Mouse (Mus musculus): ENCODE measurements around the gene Cct8.
"Not testable (repeated sequence)": the region's sequence is repeated elsewhere in the genome, so short reads cannot be mapped to it uniquely, and the experiment has no call there.

The Cct8 gene

DNA sequence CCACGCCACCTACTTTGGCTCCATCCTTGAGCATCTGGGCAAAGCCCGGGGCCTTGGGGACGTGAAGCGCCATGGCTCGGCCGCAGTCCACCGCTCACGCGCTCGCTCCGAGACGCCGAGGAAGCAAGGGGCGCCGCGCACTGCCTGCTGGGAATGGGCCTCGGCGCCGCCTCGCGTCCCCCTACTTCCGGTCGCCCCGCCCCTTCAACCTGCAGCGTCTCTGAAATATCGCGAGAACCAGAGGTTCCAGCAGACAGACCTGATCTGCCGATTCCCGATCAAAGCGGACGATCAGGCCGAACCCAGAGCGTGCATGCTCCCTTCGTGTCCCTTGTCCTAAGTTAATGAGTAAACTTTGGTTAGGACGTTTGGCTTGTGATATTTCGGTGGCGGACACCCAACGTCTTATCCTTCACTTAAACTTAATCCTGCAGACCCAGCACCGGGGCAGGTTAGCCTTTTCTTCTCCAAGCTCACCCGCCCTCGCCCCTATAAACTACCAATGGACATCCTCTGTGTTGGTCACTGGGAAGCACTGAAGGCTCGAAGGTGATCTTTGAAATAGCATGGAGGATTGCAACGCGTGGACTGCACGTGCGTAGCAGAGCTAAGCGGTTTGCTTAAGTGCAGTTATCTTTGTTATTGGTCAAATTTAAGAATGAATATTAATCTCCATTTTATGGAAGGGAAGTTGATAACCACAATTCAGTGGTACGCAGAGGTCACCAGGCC is at the start of gene Cct8:
Gene Cct8 (minus strand): TSS at position 158 of the 732 bp plus-strand sequence.
- DNase-seq (ENCODE audit: low spot score in 2 of 2): peak; percentile 90 to 98

DNA sequence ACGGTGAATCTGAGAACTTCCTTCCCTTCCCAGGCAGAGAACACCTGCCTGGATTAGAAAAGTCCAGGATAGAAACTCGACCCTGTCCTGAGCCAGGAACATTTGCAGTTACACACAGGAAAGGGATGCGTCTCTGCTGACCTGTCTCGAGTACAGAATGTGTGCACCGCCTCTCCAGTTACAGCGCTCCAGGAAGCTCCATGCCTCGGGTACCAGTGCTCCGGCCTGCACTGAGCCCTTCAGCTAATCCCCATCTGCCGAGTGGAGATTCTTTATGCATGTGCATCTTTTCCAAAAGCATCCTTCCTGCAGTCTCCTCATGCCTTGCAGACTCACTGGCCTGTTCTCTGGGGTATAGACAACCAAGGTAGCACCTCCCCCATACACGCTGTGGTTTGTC is 33.1 kb upstream of the Cct8 start:
- no peak for DNase-seq (ENCODE audit: low spot score in 2 of 2)

DNA sequence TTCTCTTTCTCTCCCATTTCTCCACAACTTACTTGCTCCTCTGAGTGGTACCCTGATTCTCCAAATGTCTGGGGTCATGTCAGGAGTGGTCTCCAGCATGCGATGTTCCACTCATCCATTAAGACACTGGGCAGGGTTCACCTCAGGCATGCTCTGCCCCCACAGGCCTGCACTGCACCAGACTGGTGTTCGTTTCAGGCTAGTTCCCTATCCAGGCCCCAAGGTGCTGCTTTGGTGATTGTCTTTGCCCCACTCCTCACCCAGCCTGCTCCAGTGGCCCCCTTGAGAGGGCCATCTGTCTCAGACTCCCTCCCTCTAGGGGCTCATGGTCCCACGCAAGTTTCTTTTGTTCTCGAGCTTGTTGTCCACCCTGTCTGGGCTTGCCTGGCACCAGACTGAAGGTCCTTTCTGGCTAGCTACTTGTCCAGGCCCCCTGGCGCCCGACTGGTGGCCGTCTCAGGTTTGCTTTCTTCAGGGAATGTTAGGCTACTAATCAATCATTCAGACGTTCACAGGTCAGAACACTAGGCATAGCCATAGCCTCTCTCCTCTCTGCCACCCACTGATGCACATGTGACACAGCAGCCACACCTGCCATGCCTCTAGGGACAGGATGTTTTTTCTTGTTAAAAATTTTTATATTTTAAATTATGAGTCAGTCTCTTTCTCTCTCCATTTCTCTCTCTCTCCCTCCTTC is 32.0 kb upstream of the Cct8 start:
- no peak for DNase-seq (ENCODE audit: low spot score in 2 of 2)

DNA sequence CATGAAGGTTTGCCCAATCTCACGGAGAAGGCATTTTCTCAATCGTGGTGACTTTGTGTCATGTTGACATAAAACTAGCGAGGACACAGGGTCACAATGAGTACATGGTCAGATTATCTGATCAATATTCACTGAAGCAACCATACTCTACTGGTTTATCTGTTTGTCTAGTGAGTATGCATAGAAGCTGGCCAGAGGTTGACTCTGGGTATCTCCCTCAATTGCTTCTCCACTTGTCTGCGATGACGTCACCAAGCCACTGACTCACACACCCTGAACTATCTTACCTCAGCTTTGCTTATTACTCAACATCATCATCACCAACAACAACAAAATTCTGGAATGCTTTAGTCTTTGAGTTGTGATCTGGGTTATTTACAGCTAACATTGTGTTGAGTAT is 28.6 kb upstream of the Cct8 start:
- DNase-seq (ENCODE audit: low spot score in 2 of 2): no peak

DNA sequence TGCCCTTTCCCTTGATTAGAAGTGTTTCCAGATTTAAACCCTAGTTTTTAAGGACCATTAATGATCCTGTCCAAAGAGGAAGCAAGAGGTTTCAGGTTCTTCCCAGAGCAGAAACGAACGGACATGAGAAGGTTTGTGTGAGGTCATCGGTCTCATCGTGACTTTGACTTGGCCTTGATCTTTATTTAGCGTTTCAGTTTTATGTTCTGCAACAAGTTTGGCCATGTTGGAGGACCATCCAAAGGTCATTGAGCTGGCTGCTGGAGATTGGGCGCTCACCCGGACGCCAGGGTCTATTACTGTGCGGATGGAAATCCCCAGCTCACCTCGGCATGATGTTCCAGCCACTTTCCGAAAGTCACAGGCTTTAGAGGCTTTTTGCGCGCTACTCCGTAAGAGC is 16.7 kb upstream of the Cct8 start:
- no peak for DNase-seq (ENCODE audit: low spot score in 2 of 2)

DNA sequence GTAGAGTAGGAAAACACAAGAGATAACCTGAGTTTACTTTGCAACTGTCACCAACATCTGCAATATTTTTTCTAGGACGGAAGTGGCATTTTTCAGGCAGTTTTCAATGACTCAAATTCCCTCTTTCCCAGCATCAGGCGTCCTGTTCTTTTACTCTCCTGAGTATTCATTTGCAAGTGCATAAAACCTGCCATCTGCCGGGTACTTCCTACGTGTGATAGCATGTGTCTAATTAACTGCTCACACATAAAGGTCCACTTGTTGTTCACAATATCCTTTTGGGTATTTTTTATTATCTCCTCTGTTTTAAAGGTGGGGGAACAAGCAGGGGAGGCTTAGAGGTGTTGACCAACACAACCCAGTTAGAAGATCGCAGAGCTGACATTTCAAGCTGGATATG is 16.0 kb upstream of the Cct8 start:
- no peak for DNase-seq (ENCODE audit: low spot score in 2 of 2)

DNA sequence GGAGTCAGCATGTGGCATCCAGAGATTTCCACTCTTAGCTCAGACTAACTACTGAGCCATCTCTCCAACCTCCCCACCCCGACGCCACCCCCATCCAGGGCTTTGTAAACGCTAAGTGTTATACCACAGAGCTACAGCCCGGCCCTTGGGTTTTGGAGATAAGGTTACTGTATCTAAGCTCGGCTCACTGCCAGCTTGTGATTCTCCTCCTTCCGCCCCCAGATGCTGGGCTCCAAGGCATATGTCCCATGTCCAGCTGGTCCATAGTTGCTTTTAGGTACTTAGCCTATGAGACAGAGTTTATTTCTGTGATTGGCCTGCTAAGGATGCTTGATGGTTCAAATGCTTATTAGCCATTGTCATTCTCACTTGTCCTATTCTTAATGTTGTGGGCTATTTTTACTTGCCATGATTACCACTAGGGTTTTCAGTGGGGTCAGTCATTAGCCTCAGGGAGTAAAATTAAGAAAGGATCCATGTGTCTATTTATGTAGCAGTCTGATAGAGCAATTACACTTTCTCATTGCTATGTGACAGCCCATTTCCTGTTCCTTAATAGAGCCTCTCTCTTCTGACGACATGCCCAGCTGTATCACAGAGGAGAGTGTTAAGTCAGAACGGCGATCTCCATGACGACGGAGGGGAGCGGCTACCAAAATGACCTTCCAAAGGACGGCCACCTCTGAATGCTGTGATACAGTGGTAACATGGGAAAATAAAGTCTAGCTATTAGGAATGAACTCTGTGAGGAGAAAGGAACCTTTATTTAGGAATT is 5.8 kb upstream of the Cct8 start:
- peak in 1 of 2 experiments; percentile 20 for DNase-seq (ENCODE audit: low spot score in 2 of 2)

DNA sequence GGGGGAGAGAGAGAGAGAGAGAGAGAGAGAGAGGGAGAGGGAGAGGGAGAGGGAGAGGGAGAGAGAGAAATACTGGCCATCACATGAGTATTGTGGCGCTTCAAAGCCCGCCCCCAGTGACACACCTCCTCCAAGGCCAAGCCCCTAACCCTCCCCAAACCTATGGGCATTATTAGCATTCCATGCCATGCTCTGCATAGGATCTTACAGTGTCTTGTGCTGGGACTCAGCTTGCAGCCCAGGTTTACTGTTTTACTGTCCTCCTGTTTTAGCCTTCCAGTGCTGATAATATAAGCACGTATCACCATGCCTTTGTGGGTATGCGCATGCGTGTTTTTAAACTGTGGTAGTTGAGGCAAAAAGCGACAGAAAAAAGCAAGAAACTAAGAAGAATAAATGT is 3.9 kb upstream of the Cct8 start:
- DNase-seq (ENCODE audit: low spot score in 2 of 2): no peak

DNA sequence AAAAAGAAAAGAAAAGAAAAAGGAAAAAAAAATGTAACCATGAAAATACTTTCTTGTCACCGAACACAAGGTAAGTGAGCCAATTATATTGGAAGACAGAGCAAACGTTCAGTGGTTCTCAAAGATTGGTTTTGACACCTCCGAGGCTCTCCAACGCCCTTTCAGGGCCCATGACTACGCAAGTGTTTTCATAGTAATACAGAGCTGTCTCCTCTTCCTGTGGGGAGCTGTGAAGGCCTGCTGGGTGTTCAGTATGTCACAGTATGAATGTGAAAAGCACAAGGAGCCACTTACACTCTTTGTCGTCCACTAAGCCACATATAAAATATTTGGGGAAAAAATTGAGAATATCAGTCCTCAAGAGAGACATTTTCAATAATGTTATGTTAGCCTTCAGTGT is 1.5 kb upstream of the Cct8 start:
- no peak for DNase-seq (ENCODE audit: low spot score in 2 of 2)

DNA sequence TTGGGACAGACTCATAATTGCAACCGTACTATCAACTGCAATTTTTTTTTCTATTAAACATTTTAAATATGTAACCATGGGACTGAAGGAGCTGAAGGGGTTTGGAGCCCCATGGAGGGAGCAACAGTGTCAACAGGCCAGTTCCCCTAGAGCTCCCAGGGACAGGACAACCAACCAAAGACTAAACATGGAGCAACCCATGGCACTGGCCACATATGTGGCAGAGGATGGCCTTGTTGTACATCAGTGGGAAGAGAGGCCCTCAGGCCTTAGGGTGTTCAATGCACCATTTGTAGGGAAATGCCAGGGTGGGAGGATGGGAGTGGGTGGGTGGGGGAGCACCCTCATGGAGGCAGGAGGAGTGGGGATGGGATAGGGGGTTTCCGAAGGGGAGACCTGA is 1.1 kb upstream of the Cct8 start:
- no peak for DNase-seq (ENCODE audit: low spot score in 2 of 2)

DNA sequence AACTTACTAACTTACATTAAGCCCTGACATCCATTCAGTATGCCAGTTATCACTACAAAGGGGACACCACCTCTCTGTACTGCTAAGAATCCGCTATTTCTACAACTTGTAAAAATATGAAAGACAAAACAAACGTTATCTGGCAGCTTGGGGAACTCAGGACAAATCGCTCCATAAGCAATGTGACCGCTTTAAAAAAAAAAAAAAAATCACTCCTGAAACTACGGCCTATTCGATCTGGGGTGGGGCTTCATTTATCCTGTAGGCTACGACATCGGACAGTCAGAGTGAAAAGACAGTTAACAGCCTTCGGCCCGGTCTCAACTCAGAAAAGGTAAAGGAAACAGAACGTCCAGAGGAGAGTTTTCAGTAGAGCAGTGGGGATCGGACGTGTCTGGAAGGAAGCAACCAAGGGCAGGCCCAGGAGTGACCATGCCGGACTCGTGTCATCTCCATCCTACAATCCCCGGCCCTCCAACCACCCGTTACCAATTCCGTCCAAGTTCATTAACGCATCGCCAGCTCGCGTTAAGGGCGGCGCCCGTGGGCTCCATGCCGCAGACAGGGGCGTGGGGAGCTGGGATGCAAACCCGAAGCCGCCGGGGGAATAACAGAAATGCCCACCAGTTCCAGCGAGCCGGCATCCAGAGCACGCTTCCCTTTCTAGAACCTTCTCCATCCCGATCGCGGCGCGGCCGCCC is 568 bp downstream of the Cct8 start:
- no peak for DNase-seq (ENCODE audit: low spot score in 2 of 2)

DNA sequence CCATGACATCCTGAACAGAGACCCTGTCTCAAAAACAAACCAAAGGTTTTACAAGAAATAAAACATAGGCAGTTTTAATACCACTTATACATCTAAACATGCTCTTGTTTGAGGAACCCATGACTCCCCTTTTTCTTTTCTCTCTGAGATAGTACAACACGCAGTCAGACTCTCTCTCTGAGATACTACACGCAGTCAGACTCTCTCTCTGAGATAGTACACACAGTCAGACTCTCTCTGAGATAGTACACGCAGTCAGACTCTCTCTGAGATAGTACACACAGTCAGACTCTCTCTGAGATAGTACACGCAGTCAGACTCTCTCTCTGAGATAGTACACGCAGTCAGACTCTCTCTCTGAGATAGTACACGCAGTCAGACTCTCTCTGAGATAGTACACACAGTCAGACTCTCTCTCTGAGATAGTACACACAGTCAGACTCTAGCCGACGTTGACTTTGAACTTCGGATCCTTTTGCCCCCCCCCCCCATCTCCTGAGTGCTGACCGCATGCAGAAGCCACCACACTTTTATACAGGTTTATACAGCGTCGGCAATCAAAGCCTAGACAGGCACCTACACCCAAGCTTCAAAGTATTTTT is 3.4 kb downstream of the Cct8 start:
- DNase-seq (ENCODE audit: low spot score in 2 of 2): not testable (repeated sequence)

DNA sequence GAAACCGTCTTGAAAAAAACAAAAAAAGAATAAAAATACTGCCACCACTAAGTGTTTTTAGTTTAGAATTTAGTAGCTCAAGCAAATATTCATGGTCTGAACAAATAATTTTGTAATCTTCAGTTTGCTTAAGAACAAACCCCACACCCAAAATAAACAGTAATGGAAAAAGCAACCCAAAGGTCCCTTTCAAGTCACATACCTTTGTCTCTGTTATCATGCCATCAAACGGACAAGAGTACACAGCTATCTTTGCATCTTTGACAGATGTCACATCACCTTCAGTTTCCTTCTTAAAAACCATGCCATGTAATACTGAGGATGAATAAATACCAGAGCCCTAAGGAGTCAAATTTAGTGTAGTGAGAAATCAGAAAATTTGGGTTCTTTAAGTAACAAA is 7.1 kb downstream of the Cct8 start:
- no peak for DNase-seq (ENCODE audit: low spot score in 2 of 2)

DNA sequence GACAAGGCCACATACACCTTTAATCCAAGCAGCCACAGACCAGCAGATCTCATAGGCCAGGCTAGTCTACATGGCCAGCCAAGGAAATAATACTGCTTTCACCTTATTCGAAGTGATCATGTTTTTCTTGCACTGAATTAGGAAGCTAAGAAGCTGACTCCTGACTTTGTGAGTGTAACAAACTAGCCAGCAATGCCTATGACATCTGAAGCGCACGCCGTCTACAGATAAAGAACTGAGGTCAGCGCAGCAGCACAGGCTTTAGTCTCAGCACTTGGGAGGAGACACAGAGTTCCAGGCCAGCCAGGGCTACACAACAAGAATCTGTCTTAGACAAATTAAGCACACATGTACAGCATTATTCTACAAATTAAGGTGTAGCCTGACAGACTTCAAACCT is 8.9 kb downstream of the Cct8 start:
- no peak for DNase-seq (ENCODE audit: low spot score in 2 of 2)

DNA sequence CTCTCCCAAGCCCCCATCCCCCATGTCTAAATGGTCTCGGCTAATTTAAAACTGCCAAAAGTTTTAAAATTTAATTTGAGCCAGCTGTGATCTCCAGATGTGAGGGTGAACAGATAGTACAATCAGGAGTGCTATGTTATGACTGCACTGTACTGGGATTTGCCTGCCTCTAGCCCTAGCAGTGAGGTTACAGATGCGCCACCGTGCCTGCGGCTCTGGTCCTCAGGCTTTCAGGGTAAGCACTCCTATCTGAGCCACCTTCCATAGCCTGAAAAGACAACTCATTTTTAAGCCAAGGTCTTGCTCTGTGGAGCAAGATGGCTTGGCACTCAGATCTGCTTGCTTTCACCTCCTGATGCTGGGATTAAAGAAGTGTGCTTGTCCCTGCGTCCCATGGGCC is 11.3 kb downstream of the Cct8 start:
- DNase-seq (ENCODE audit: low spot score in 2 of 2): no peak

DNA sequence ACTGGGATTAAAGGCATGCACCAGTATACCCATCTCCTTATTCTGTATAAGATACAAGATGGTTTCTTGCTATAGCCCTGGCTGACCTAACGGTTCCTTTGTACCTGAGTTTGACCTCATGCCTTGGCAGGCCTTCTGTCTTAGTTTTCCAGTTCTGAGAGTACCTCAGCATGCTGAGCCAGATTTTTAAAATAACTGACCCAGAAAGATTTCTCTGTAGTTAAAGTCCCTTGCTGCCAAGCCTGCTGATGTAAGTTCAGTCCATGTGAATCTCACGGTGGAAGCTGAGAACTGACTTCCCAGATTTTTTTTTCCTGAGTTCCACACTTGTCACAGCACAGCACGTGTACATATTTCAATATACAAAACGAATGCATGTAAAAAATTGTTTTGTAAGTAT is 25.1 kb downstream of the Cct8 start:
- DNase-seq (ENCODE audit: low spot score in 2 of 2): no peak

DNA sequence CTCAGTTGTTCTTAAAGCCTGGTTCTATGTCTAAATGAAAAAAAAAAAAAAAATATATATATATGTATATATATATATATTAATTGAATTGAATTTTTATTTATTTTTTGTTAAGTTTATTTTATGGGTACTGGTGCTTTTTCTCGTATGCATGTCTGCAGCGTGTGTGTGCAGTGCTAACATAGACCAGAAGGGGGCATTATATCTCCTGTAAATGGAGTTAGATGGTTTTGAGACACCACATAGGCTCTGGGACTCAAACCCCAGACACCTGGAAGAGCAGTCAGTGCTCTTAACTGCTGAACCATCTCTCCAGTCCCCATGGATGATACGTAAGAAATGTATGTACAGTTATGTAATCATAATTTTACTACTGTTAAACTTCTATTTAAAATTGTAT is 36.9 kb downstream of the Cct8 start:
- no peak for DNase-seq (ENCODE audit: low spot score in 2 of 2)

DNA sequence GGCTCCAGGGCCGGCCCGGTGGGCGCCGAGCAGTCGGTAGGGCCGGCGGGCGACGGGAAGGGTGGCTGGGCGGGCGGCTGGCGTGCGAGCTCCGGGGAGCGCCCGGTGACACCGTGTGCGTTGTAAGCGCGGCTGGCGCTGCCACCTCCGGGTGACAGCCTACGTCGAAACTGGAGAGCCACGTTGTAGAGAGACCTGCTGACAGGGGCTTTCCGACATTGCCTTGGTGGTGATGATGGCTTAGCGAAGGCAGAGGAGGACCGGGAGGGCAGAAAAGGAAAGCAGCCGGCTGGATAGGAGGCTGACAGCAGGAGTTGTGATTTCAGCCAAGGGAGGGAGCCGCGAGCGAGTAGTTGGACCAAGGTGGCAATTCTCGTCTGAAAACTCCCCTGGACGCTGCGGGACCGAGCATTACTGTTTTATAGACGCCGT is 40.5 kb downstream of the Cct8 start:
- no peak for DNase-seq (ENCODE audit: low spot score in 2 of 2)

DNA sequence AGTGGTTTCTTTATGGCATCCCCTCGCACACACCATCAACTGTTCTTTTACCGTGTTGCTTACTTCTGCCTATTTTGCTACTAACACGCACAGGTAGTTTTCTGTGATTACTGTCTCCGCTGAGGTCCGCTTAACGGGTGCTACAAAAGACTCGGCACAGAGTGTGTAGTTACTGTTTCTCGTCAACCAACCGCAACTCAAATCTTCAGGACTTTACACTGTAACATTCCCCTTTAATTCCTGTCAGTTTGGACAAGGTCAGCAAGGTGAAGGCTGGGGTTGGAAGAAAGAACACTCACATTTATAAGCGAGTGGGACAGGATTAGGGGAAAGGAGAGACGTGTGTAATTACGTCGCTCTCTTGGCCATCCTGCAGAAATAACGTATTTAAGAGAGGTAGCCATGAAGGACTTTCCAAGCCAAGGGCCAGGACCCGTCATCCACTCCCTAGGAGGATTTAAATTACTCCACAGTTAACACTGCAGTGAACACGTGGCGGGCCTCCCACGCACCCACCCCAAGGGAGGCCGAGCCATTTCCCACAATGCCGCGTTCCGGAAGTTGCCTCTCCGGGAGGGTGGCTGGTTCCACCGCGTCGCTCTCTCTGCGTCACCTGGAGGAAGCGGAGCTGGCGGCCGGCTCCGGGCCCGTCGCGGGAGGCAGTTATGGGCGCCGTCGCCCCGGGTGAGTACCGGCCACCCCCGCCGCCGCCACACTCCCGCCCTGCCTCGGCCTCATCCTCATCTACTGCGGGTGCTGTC is 41.1 kb downstream of the Cct8 start, which contains the start of gene Usp16:
Gene Usp16 (plus strand): TSS at position 285 of the 761 bp plus-strand sequence.
- DNase-seq (ENCODE audit: low spot score in 2 of 2): peak; percentile 75 to 91

DNA sequence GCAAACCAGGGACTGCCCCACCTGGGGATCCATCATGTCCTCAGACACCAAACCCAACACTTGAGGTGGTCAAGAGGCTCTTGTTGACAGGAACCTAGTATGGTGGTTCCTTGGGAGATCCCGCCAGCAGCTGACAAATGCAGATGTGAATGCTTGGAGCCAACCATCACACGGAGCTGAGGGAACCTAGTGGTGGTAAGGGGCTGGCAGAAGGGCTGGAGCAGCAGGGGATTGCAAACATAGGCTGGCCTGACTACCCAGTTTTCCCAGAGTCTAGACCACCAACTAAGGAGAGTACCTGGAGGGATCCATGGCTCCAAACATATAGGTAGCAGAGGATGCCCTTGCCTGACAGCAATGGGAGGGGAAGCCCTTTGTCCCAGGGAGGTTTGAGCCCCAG is 42.4 kb downstream of the Cct8 start:
- no peak for DNase-seq (ENCODE audit: low spot score in 2 of 2)

DNA sequence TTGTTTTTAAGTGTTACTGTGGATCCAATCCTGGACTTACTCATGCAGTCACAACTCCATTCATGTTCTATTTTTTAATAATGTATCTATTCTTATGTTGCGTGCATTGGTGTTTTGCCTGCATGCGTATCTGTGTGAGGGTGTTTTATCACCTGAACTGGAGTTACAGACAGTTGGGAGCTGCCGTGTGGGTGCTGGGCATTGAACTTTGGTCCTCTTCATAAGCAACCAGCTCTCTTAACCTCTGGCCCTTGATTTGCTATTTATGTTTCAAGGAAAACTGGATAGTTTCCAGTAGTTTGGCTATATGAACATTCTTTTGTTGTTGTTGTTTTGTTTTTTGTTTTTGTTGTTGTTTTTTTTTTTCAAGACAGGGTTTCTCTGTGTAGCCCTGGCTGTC is 50.1 kb downstream of the Cct8 start:
- no peak for DNase-seq (ENCODE audit: low spot score in 2 of 2)

Data from spleen, postnatal 10 days (tissue).